Mouse (Mus musculus): ENCODE data around the gene Cenph.

DNA sequence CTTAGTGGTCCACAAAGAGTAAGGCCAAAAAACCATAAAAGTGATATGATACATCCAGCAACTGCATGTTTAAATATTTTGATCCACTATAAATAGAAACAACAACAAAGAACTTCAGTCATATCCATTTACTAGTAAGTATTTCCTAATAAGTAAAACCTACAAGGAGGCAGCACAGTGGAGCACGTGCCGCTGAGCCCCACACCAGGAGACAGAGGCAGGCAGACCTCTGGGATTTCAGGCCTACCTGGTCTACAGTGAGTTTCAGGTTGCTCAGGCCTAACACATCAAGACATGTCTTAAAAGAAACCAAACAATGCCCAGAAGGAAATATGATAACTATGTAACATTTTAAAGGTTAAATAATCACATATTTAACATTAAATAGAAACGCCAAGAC, 49.2 kb upstream of the Cenph start:
- TF ChIP-seq CTCF (IDR thresholded peaks at IDR 0.05; ENCODE audit: borderline replicate concordance, control insufficient read depth, extremely low read depth, insufficient read depth, low read length, poor library complexity) (no peak), POLR2A (IDR thresholded peaks at IDR 0.05; ENCODE audit: control insufficient read depth, extremely low read depth, insufficient read depth, low read length, poor library complexity) (no peak)
